Mouse (Mus musculus): ENCODE data around the gene Elf4. TPM values are rescaled to one million over a fixed set of nuclear protein-coding genes. Genes with fewer than 3 reads are reported as not detected.
A peak's percentile ranks its signal among the peaks of the same experiment; 100 is the strongest.
"Not testable (repeated sequence)": the region's sequence is repeated elsewhere in the genome, so short reads cannot be mapped to it uniquely, and the experiment has no call there.

Gene Elf4
- total and polyA plus RNA-seq, 3 experiments, result 1.4 to 12.4 (median 5.3) TPM

DNA sequence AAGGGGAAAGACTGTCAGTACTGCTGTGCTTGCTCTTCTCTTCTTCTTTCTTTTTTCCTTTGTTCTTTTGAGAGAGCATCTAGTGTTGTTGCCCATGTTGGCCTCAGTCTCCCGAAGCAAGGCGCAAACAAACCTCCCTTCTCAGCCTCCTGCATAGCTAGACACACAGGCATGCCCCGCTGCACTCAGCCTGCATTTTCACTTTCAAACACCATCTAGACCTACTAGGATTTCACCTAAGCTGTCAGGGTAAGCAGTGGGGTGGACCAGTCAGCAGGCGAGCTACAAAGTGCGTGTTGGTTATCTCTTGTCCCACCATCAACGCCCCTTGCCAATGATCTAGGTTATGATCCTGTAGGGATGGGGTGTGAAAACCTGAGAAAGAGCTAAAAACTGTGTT lies 21.4 kb downstream of the Elf4 start:
- peaks cover 2% of the 10 kb centered on the region; the same call in 1 of the 2 replicates for H3K79me2 ChIP-seq (replicated peaks; ENCODE audit: control insufficient read depth, extremely low read depth, insufficient read depth, poor library complexity, severe bottlenecking)
- no peak for DNase-seq (ENCODE audit: extremely low read depth)
- peaks cover 0 to 3% of the 10 kb centered on the region in 2 experiments for H3K36me3 ChIP-seq (replicated peaks in 1 of 2; ENCODE audit: control insufficient read depth in 1 of 2, insufficient read depth in 1 of 2, low read length in 1 of 2)
- H3K4me1 ChIP-seq (ENCODE audit: control insufficient read depth in 1 of 2, insufficient read depth in 2 of 2), result peaks cover 13 to 33% of the 10 kb centered on the region in 2 experiments
- H3K9me3 ChIP-seq (replicated peaks; ENCODE audit: low read length), result no peaks in the 10 kb centered on the region
- no peaks in the 10 kb centered on the region for H3K27me3 ChIP-seq (replicated peaks)
- no peak overlapping the region for H3K4me3 ChIP-seq (replicated peaks in 1 of 3; ENCODE audit: low read depth in 2 of 3, low read length in 2 of 3, poor library complexity in 1 of 3)
- H3K9ac ChIP-seq (ENCODE audit: insufficient read depth, low read depth), result no peak overlapping the region
- dilution Hi-C loops (cut with MboI; ENCODE audit: extremely low pct_ligation_motif_present, extremely low pct_unique_long_range_greater_than_20kb, low sequenced_read_pairs), result no loop called here
- no peak overlapping the region for H3K4me2 ChIP-seq (ENCODE audit: insufficient read depth, low read depth, poor library complexity, severe bottlenecking)
- in situ Hi-C loops (cut with MboI; ENCODE audit: low pct_ligation_motif_present, low pct_unique_long_range_greater_than_20kb, low sequenced_read_pairs), result no loop called here
- no peak for TF ChIP-seq MYC (IDR thresholded peaks at IDR 0.05; ENCODE audit: low read depth, low read length)
- no peak for TF ChIP-seq POLR2A (IDR thresholded peaks at IDR 0.05; ENCODE audit: low read depth, low read length)
- H3K27ac ChIP-seq (ENCODE audit: insufficient read depth, low read depth), result no peak overlapping the region

DNA sequence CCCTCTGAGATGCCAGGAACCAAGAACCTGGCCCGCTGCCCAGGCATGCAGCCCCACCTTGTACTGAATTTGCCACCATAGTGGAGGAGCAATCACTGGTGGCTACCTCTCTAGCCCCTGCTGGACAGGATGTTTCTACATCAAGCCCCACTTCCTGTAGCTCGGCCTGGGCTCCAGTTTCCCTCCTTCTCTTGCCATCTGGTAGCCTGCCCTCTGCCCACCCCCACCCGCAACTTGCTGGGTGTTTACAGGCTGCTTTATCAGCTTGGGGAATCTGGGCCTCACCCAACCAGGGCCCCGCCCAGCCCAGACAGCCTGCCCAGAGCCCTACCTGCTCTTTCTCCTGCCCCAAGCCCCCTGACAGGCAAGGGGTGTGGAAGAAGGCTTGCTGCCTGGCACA lies 23.9 kb downstream of the Elf4 start:
- DNase-seq (ENCODE audit: extremely low read depth), result no peak
- no peak overlapping the region for H3K9ac ChIP-seq (ENCODE audit: insufficient read depth, low read depth)
- in situ Hi-C loops (cut with MboI; ENCODE audit: low pct_ligation_motif_present, low pct_unique_long_range_greater_than_20kb, low sequenced_read_pairs), result no loop called here
- no peaks in the 10 kb centered on the region for H3K27me3 ChIP-seq (replicated peaks)
- H3K4me1 ChIP-seq (ENCODE audit: control insufficient read depth in 1 of 2, insufficient read depth in 2 of 2), result peaks cover 31 to 53% of the 10 kb centered on the region in 2 experiments
- H3K4me2 ChIP-seq (ENCODE audit: insufficient read depth, low read depth, poor library complexity, severe bottlenecking), result no peak overlapping the region
- no peak overlapping the region for H3K27ac ChIP-seq (ENCODE audit: insufficient read depth, low read depth)
- dilution Hi-C loops (cut with MboI; ENCODE audit: extremely low pct_ligation_motif_present, extremely low pct_unique_long_range_greater_than_20kb, low sequenced_read_pairs), result no loop called here
- H3K36me3 ChIP-seq (replicated peaks in 1 of 2; ENCODE audit: control insufficient read depth in 1 of 2, insufficient read depth in 1 of 2, low read length in 1 of 2), result peaks cover 0 to 3% of the 10 kb centered on the region in 2 experiments
- no peaks in the 10 kb centered on the region for H3K9me3 ChIP-seq (replicated peaks; ENCODE audit: low read length)
- TF ChIP-seq EP300 (IDR thresholded peaks at IDR 0.05; ENCODE audit: low read length) (no peak), TBP (conservative IDR thresholded peaks at IDR 0.05; ENCODE audit: low read depth, low read length) (no peak)
- H3K4me3 ChIP-seq (replicated peaks in 1 of 3; ENCODE audit: low read depth in 2 of 3, low read length in 2 of 3, poor library complexity in 1 of 3), result peak overlapping the region in 1 of 3 experiments; percentile 11
- H3K79me2 ChIP-seq (replicated peaks; ENCODE audit: control insufficient read depth, extremely low read depth, insufficient read depth, poor library complexity, severe bottlenecking), result peaks cover 2% of the 10 kb centered on the region; the same call in 1 of the 2 replicates

- H3K4me3 ChIP-seq (replicated peaks in 1 of 3; ENCODE audit: low read depth in 2 of 3, low read length in 2 of 3, poor library complexity in 1 of 3); H3K79me2 ChIP-seq (replicated peaks; ENCODE audit: control insufficient read depth, extremely low read depth, insufficient read depth, poor library complexity, severe bottlenecking); H3K27me3 ChIP-seq (replicated peaks); dilution Hi-C loops (cut with MboI; ENCODE audit: extremely low pct_ligation_motif_present, extremely low pct_unique_long_range_greater_than_20kb, low sequenced_read_pairs); DNase-seq (ENCODE audit: extremely low read depth); H3K4me2 ChIP-seq (ENCODE audit: insufficient read depth, low read depth, poor library complexity, severe bottlenecking); in situ Hi-C loops (cut with MboI; ENCODE audit: low pct_ligation_motif_present, low pct_unique_long_range_greater_than_20kb, low sequenced_read_pairs); H3K9me3 ChIP-seq (replicated peaks; ENCODE audit: low read length); H3K9ac ChIP-seq (ENCODE audit: insufficient read depth, low read depth); H3K36me3 ChIP-seq (replicated peaks in 1 of 2; ENCODE audit: control insufficient read depth in 1 of 2, insufficient read depth in 1 of 2, low read length in 1 of 2): not testable (repeated sequence)
- Histone ChIP-seq H3K4me1 (ENCODE audit: control insufficient read depth in 1 of 2, insufficient read depth in 2 of 2) (peaks cover 32 to 70% of the 10 kb centered on the region in 2 experiments), H3K27ac (ENCODE audit: insufficient read depth, low read depth) (peak overlapping the region; percentile 62)
- peak; percentile 53 for TF ChIP-seq ZNF384 (IDR thresholded peaks at IDR 0.05; ENCODE audit: low read depth, low read length)
Observed at GRCm38 (mm10) chrX:48436082-48436481, 26.9 kb downstream of the Elf4 start.

DNA sequence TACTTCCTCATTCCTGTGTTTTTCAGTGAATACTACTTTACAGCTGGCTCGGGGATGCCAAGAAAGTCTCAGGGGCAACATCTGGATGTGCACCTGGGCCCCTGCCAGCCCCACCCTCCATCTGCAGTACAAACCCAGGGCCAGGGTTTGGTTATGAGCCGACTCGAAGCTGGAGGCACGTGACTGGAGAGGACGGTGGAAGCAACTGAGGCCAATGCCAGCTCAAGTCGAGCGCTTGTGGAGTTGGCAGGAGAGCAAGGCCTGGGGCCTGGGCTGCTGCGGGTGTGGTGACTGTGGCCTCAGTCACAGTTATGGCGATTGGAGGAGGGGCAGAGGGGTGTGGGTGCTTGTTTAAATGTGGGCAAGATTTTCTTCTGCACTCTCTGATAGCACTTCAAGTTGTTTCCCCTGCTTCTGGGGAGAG lies 27.4 kb downstream of the Elf4 start:
- H3K27ac ChIP-seq (ENCODE audit: insufficient read depth, low read depth), result peak overlapping the region; percentile 62
- H3K4me1 ChIP-seq (ENCODE audit: control insufficient read depth in 1 of 2, insufficient read depth in 2 of 2), result peaks cover 32 to 70% of the 10 kb centered on the region in 2 experiments

More for the DNA sequence above, 27.4 kb downstream of the Elf4 start:
- DNase-seq (ENCODE audit: extremely low read depth), result no peak
- Histone ChIP-seq H3K4me2 (ENCODE audit: insufficient read depth, low read depth, poor library complexity, severe bottlenecking) (peak overlapping the region; percentile 38; the same call in 1 of the 2 replicates), H3K9me3 (replicated peaks; ENCODE audit: low read length) (no peaks in the 10 kb centered on the region), H3K27me3 (replicated peaks) (no peaks in the 10 kb centered on the region), H3K4me3 (replicated peaks in 1 of 3; ENCODE audit: low read depth in 2 of 3, low read length in 2 of 3, poor library complexity in 1 of 3) (no peak overlapping the region), H3K79me2 (replicated peaks; ENCODE audit: control insufficient read depth, extremely low read depth, insufficient read depth, poor library complexity, severe bottlenecking) (peaks cover 2% of the 10 kb centered on the region; the same call in 1 of the 2 replicates), H3K36me3 (replicated peaks in 1 of 2; ENCODE audit: control insufficient read depth in 1 of 2, insufficient read depth in 1 of 2, low read length in 1 of 2) (peaks cover 0 to 3% of the 10 kb centered on the region in 2 experiments), H3K9ac (ENCODE audit: insufficient read depth, low read depth) (no peak overlapping the region)
- TF ChIP-seq USF1 (IDR thresholded peaks at IDR 0.05; ENCODE audit: low read depth, low read length) (peak; percentile 71), HCFC1 (IDR thresholded peaks at IDR 0.05; ENCODE audit: low read depth, low read length) (no peak), BHLHE40 (IDR thresholded peaks at IDR 0.05; ENCODE audit: low read depth, low read length) (peak; percentile 94), IRF4 (IDR thresholded peaks at IDR 0.05; ENCODE audit: low read depth, low read length) (peak; percentile 34; the same call in 1 of the 2 replicates), USF2 (conservative IDR thresholded peaks at IDR 0.05; ENCODE audit: low read depth, low read length) (peak; percentile 55), MYC (IDR thresholded peaks at IDR 0.05; ENCODE audit: low read depth, low read length) (no peak), TCF12 (IDR thresholded peaks at IDR 0.05; ENCODE audit: low read depth, low read length) (peak; percentile 91), ETS1 (conservative IDR thresholded peaks at IDR 0.05; ENCODE audit: low read depth, low read length) (peak; percentile 53)
- in situ Hi-C loops (cut with MboI; ENCODE audit: low pct_ligation_motif_present, low pct_unique_long_range_greater_than_20kb, low sequenced_read_pairs), result no loop called here
- dilution Hi-C loops (cut with MboI; ENCODE audit: extremely low pct_ligation_motif_present, extremely low pct_unique_long_range_greater_than_20kb, low sequenced_read_pairs), result no loop called here
